Mouse (Mus musculus) liver, adult 2 months (tissue): ENCODE data around the gene Hoxc13.

Experiments
- CTCF ChIP-seq: fragments of 200-500 bp; IDR thresholded peaks from 2 replicates; pipeline ENCODE4 v1.5.1; 2011; ENCODE audit warnings: low read depth, low read length, control low read depth
- POLR2A ChIP-seq: fragments of 200-500 bp; IDR thresholded peaks from 2 replicates; pipeline ENCODE4 v1.6.1; 2011; ENCODE audit warnings: low read length, control low read depth; ENCODE audit not compliant: insufficient read depth; ENCODE audit errors: extremely low read depth

GRCm38 (mm10) chr15:102972254-102972653 lies 51.4 kb downstream of the Hoxc13 start:
- TF ChIP-seq CTCF: no peak
- TF ChIP-seq POLR2A: no peak
